Mouse (Mus musculus): ENCODE data around the gene Cit. TPM values are rescaled to one million over a fixed set of nuclear protein-coding genes. Genes with fewer than 3 reads are reported as not detected.
"Not testable (repeated sequence)": the region's sequence is repeated elsewhere in the genome, so short reads cannot be mapped to it uniquely, and the experiment has no call there.

Cit gene
- total and polyA plus RNA-seq, 3 experiments, result 44.1 to 126 (median 69.8) TPM

GRCm38 (mm10) chr5:115819966-115820365, 25.1 kb upstream of the Cit start:
- TF ChIP-seq GATA1 (IDR thresholded peaks at IDR 0.05; ENCODE audit: borderline replicate concordance, low read length) (no peak), GATA2 (IDR thresholded peaks at IDR 0.05; ENCODE audit: borderline replicate concordance, low read depth, low read length) (no peak), POLR2AphosphoS5 (IDR thresholded peaks at IDR 0.05; ENCODE audit: insufficient replicate concordance, low read depth, low read length) (no peak), CTCF (IDR thresholded peaks at IDR 0.05; ENCODE audit: low read depth, low read length) (no peak), TAL1 (conservative IDR thresholded peaks at IDR 0.05; ENCODE audit: low read depth, low read length) (no peak)
- no peak overlapping the region for H3K4me3 ChIP-seq (ENCODE audit: low read depth, low read length)
- no peaks in the 10 kb centered on the region for H3K4me1 ChIP-seq (ENCODE audit: insufficient read depth, low read depth, low read length)
- no peaks in the 10 kb centered on the region for H3K36me3 ChIP-seq (replicated peaks)
- no peak for DNase-seq (ENCODE audit: low spot score)
- ATAC-seq (ENCODE audit: extremely low read depth, insufficient number of reproducible peaks, low FRiP score, poor library complexity, severe bottlenecking), result no peak
- H3K27me3 ChIP-seq (ENCODE audit: insufficient read depth, low read length), result peaks cover 4% of the 10 kb centered on the region; the same call in 1 of the 2 replicates
- no peaks in the 10 kb centered on the region for H3K9me3 ChIP-seq (replicated peaks)

GRCm38 (mm10) chr5:115821200-115821599, 23.9 kb upstream of the Cit start:
- 0 out of 2 replicates have a peak, but pooled peaks cover 3% of the 10 kb centered on the region for H3K4me1 ChIP-seq (ENCODE audit: insufficient read depth, low read depth, low read length)
- H3K9me3 ChIP-seq (replicated peaks), result no peaks in the 10 kb centered on the region
- DNase-seq (ENCODE audit: low spot score), result no peak
- H3K4me3 ChIP-seq (ENCODE audit: low read depth, low read length), result no peak overlapping the region
- H3K36me3 ChIP-seq (replicated peaks), result no peaks in the 10 kb centered on the region
- peaks cover 4% of the 10 kb centered on the region; the same call in 1 of the 2 replicates for H3K27me3 ChIP-seq (ENCODE audit: insufficient read depth, low read length)
- no peak for ATAC-seq (ENCODE audit: extremely low read depth, insufficient number of reproducible peaks, low FRiP score, poor library complexity, severe bottlenecking)
- no peak for TF ChIP-seq POLR2AphosphoS5 (IDR thresholded peaks at IDR 0.05; ENCODE audit: insufficient replicate concordance, low read depth, low read length)
- TF ChIP-seq GATA1 (IDR thresholded peaks at IDR 0.05; ENCODE audit: borderline replicate concordance, low read length), result no peak
- no peak for TF ChIP-seq GATA2 (IDR thresholded peaks at IDR 0.05; ENCODE audit: borderline replicate concordance, low read depth, low read length)
- TF ChIP-seq TAL1 (conservative IDR thresholded peaks at IDR 0.05; ENCODE audit: low read depth, low read length), result no peak
- TF ChIP-seq CTCF (IDR thresholded peaks at IDR 0.05; ENCODE audit: low read depth, low read length), result no peak

GRCm38 (mm10) chr5:115821910-115822309, 23.2 kb upstream of the Cit start:
- H3K4me3 ChIP-seq (ENCODE audit: low read depth, low read length), result no peak overlapping the region
- no peak for DNase-seq (ENCODE audit: low spot score)
- 0 out of 2 replicates have a peak, but pooled peaks cover 3% of the 10 kb centered on the region for H3K4me1 ChIP-seq (ENCODE audit: insufficient read depth, low read depth, low read length)
- no peak for TF ChIP-seq POLR2AphosphoS5 (IDR thresholded peaks at IDR 0.05; ENCODE audit: insufficient replicate concordance, low read depth, low read length)
- TF ChIP-seq GATA1 (IDR thresholded peaks at IDR 0.05; ENCODE audit: borderline replicate concordance, low read length), result no peak
- TF ChIP-seq CTCF (IDR thresholded peaks at IDR 0.05; ENCODE audit: low read depth, low read length), result no peak
- no peak for TF ChIP-seq GATA2 (IDR thresholded peaks at IDR 0.05; ENCODE audit: borderline replicate concordance, low read depth, low read length)
- TF ChIP-seq TAL1 (conservative IDR thresholded peaks at IDR 0.05; ENCODE audit: low read depth, low read length), result no peak
- peaks cover 2% of the 10 kb centered on the region; the same call in 1 of the 2 replicates for H3K27me3 ChIP-seq (ENCODE audit: insufficient read depth, low read length)
- H3K9me3 ChIP-seq (replicated peaks), result no peaks in the 10 kb centered on the region
- no peak for ATAC-seq (ENCODE audit: extremely low read depth, insufficient number of reproducible peaks, low FRiP score, poor library complexity, severe bottlenecking)
- no peaks in the 10 kb centered on the region for H3K36me3 ChIP-seq (replicated peaks)

- Histone ChIP-seq H3K4me1 (ENCODE audit: insufficient read depth, low read depth, low read length) (peaks cover 20% of the 10 kb centered on the region), H3K36me3 (replicated peaks) (no peaks in the 10 kb centered on the region), H3K4me3 (ENCODE audit: low read depth, low read length) (no peak overlapping the region), H3K9me3 (replicated peaks) (0 out of 2 replicates have a peak, but pooled peaks cover 3% of the 10 kb centered on the region), H3K27me3 (ENCODE audit: insufficient read depth, low read length) (peaks cover 11% of the 10 kb centered on the region)
- ATAC-seq (ENCODE audit: extremely low read depth, insufficient number of reproducible peaks, low FRiP score, poor library complexity, severe bottlenecking) (no peak), DNase-seq (ENCODE audit: low spot score) (no peak)
- TF ChIP-seq TAL1 (conservative IDR thresholded peaks at IDR 0.05; ENCODE audit: low read depth, low read length), result no peak
- no peak for TF ChIP-seq POLR2AphosphoS5 (IDR thresholded peaks at IDR 0.05; ENCODE audit: insufficient replicate concordance, low read depth, low read length)
- no peak for TF ChIP-seq CTCF (IDR thresholded peaks at IDR 0.05; ENCODE audit: low read depth, low read length)
- TF ChIP-seq GATA2 (IDR thresholded peaks at IDR 0.05; ENCODE audit: borderline replicate concordance, low read depth, low read length), result no peak
These were observed 12.3 kb upstream of the Cit start for GRCm38 (mm10) chr5:115832754-115833153.

GRCm38 (mm10) chr5:115833806-115834205, 11.3 kb upstream of the Cit start:
- H3K27me3 ChIP-seq (ENCODE audit: insufficient read depth, low read length); DNase-seq (ENCODE audit: low spot score); ATAC-seq (ENCODE audit: extremely low read depth, insufficient number of reproducible peaks, low FRiP score, poor library complexity, severe bottlenecking); H3K36me3 ChIP-seq (replicated peaks); H3K4me3 ChIP-seq (ENCODE audit: low read depth, low read length); H3K9me3 ChIP-seq (replicated peaks): not testable (repeated sequence)
- peaks cover 24% of the 10 kb centered on the region for H3K4me1 ChIP-seq (ENCODE audit: insufficient read depth, low read depth, low read length)

- Histone ChIP-seq H3K4me3 (ENCODE audit: low read depth, low read length) (no peak overlapping the region), H3K27me3 (ENCODE audit: insufficient read depth, low read length) (peaks cover 3% of the 10 kb centered on the region; the same call in 1 of the 2 replicates), H3K4me1 (ENCODE audit: insufficient read depth, low read depth, low read length) (peaks cover 33% of the 10 kb centered on the region), H3K36me3 (replicated peaks) (no peaks in the 10 kb centered on the region), H3K9me3 (replicated peaks) (0 out of 2 replicates have a peak, but pooled peaks cover 3% of the 10 kb centered on the region)
- no peak for ATAC-seq (ENCODE audit: extremely low read depth, insufficient number of reproducible peaks, low FRiP score, poor library complexity, severe bottlenecking)
- no peak for TF ChIP-seq GATA1 (IDR thresholded peaks at IDR 0.05; ENCODE audit: borderline replicate concordance, low read length)
- TF ChIP-seq TAL1 (conservative IDR thresholded peaks at IDR 0.05; ENCODE audit: low read depth, low read length), result no peak
- TF ChIP-seq GATA2 (IDR thresholded peaks at IDR 0.05; ENCODE audit: borderline replicate concordance, low read depth, low read length), result no peak
- TF ChIP-seq CTCF (IDR thresholded peaks at IDR 0.05; ENCODE audit: low read depth, low read length), result peak; percentile 81
- TF ChIP-seq POLR2AphosphoS5 (IDR thresholded peaks at IDR 0.05; ENCODE audit: insufficient replicate concordance, low read depth, low read length), result no peak
- peak; percentile 35 for DNase-seq (ENCODE audit: low spot score)
These were observed 9.8 kb upstream of the Cit start for GRCm38 (mm10) chr5:115835291-115835690.

GRCm38 (mm10) chr5:115838059-115838458, 7.0 kb upstream of the Cit start:
- Histone ChIP-seq H3K36me3 (replicated peaks) (no peaks in the 10 kb centered on the region), H3K9me3 (replicated peaks) (peaks cover 15% of the 10 kb centered on the region), H3K4me1 (ENCODE audit: insufficient read depth, low read depth, low read length) (peaks cover 55% of the 10 kb centered on the region), H3K4me3 (ENCODE audit: low read depth, low read length) (no peak overlapping the region), H3K27me3 (ENCODE audit: insufficient read depth, low read length) (no peaks in the 10 kb centered on the region)
- DNase-seq (ENCODE audit: low spot score) (no peak), ATAC-seq (ENCODE audit: extremely low read depth, insufficient number of reproducible peaks, low FRiP score, poor library complexity, severe bottlenecking) (no peak)
- TF ChIP-seq TAL1 (conservative IDR thresholded peaks at IDR 0.05; ENCODE audit: low read depth, low read length), result no peak
- TF ChIP-seq GATA2 (IDR thresholded peaks at IDR 0.05; ENCODE audit: borderline replicate concordance, low read depth, low read length), result no peak
- no peak for TF ChIP-seq POLR2AphosphoS5 (IDR thresholded peaks at IDR 0.05; ENCODE audit: insufficient replicate concordance, low read depth, low read length)
- no peak for TF ChIP-seq GATA1 (IDR thresholded peaks at IDR 0.05; ENCODE audit: borderline replicate concordance, low read length)
- TF ChIP-seq CTCF (IDR thresholded peaks at IDR 0.05; ENCODE audit: low read depth, low read length), result no peak

Measured in G1E (cell line).